Mouse (Mus musculus) gastrocnemius, adult 18-20 months (tissue): ENCODE results near the gene Gm47189. TPM values are rescaled to one million over a fixed set of nuclear protein-coding genes. Genes with fewer than 3 reads are reported as not detected.
A peak's percentile ranks its signal among the peaks of the same experiment; 100 is the strongest.
"Not testable (repeated sequence)": the region's sequence is repeated elsewhere in the genome, so short reads cannot be mapped to it uniquely, and the experiment has no call there.

ENCODE experiments used
- DNase-seq: peaks from one replicate; pipeline ENCODE4 v3.0.0; 2021; ENCODE audit warnings: low spot score
- long read RNA-seq, 2 experiments: library from polyadenylated mRNA; stranded (forward); transcript quantifications; one replicate each; pipeline ENCODE4 v2.0.0; 2021
- total RNA-seq, 2 experiments: library from RNA; stranded (reverse); gene quantifications; 2 replicates each; pipeline ENCODE4 v1.2.3; 2021

The Gm47189 gene
- not detected for total RNA-seq
- long read RNA-seq, experiment 1, result 0 reads
- long read RNA-seq, experiment 2, result 0 reads

- not testable (repeated sequence) for DNase-seq
Observed at GRCm38 (mm10) chr14:41772341-41772740, at the start of gene Gm47189. Gene Gm47189, minus strand, starts transcription at chr14:41772441.

GRCm38 (mm10) chr14:41755931-41756330 lies 16.3 kb downstream of the Gm47189 start:
- DNase-seq, result peak; percentile 8

- DNase-seq, result not testable (repeated sequence)
Observed at GRCm38 (mm10) chr14:41750514-41750913, 21.7 kb downstream of the Gm47189 start, which contains the start of gene Gm7929. Gene Gm7929, minus strand, starts transcription at chr14:41750614.

- not testable (repeated sequence) for DNase-seq
Observed at GRCm38 (mm10) chr14:41723437-41723836, 48.8 kb downstream of the Gm47189 start.

- DNase-seq, result not testable (repeated sequence)
Observed at GRCm38 (mm10) chr14:41717180-41717579, 55.1 kb downstream of the Gm47189 start.

Other genes with a start within 250 kb of the Gm47189 start
- not detected for gene Gm7970, start 216.9 kb downstream of the Gm47189 start, total RNA-seq
- not detected for gene 1700049E17Rik2, start 199.2 kb downstream of the Gm47189 start, total RNA-seq
- gene Gm3072, start 147.8 kb downstream of the Gm47189 start, total RNA-seq, result not detected
- gene Gm3676, start 126.0 kb downstream of the Gm47189 start, total RNA-seq, result not detected
- not detected for gene Gm8068, start 70.6 kb downstream of the Gm47189 start, total RNA-seq
- not detected for gene Gm7929, start 21.8 kb downstream of the Gm47189 start, total RNA-seq
- gene Gm7980, start 134.8 kb upstream of the Gm47189 start, total RNA-seq, result not detected
- gene 1700049E17Rik1, start 152.5 kb upstream of the Gm47189 start, total RNA-seq, result not detected
- gene 1700024B05Rik, start 171.6 kb upstream of the Gm47189 start, total RNA-seq, result not detected
- not detected for gene Gm6401, start 195.5 kb upstream of the Gm47189 start, total RNA-seq
- not detected for gene Gm3543, start 210.9 kb upstream of the Gm47189 start, total RNA-seq